Mouse (Mus musculus): Measurements from ENCODE around the gene Lrp6.

DNA sequence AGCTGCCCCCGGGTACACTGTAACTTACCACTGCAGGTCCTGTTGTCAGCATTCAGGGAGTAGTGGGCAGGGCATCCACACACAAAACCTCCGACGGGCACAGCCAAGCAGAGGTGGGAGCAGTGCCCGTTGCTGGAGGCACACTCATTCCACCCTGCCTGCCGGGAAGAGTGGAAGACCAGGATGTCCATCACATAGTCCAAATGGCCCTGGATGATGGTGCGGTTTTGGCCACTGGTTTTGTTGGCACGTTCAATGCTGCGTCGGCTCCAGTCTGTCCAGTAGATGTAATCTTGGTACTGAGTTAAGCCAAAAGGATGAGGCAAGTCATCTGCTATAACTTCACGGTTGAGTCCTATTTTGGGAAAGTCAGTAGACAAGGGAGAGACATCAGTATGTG is 87.3 kb downstream of the Lrp6 start:
- no peak for TF ChIP-seq CTCF (conservative IDR thresholded peaks at IDR 0.05; ENCODE audit: low read length)
- TF ChIP-seq NANOG (IDR thresholded peaks at IDR 0.05; ENCODE audit: borderline replicate concordance, low read length): no peak
- TF ChIP-seq POU5F1 (IDR thresholded peaks at IDR 0.05; ENCODE audit: borderline replicate concordance, low read length): no peak
